ENCODE assay signal across 25 mouse cellular contexts in the genomic region with DNA sequence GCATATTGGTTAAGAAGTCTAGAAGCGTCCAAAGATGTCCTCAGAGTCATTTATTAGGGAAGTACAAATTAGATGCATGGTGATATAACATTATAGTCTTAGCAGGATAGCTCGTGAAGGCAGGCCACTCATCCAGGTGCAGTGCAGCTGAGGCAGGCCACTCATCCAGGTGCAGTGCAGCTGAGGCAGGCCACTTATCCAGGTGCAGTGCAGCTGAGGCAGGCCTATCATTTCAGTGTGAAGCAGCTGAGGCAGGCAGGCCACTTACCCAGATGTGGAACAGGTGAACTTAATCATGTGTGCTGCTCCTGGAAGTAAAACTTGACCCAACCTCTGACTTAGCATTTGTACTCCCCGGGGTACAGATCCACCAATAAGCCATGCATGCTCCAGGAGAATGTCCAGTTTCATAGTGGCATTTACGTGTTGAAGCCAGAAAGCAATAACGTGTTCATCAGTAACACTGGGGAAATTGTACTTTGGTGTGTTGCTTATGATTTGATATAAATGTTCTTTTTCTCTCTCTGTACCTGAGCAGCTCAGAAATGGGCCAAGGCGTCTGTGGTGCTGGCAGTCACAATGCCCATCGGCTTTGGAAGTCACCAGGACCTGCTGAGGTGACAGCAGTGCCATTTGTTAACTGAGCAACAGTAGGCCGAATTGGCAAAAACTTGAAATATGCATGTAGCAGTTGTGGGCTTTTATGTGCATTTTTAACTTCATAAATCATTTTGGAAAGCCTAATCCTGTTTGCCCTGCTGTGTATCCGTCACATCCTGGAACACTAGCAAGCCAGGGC.
A peak's percentile ranks its signal among the peaks of the same experiment; 100 is the strongest.
DNase-seq lines count a peak whose midpoint lies in the region; TF ChIP-seq lines count a peak whose summit lies in the region.
"Had no signal": no experiment of that assay in that cellular context is flagged by ENCODE, and none has a peak within 500 bp of the region (broad histone marks: within the 10 kb centered on the region; RNA-seq: fewer than 3 reads in every experiment).

No protein-coding gene starts in this region.

- DNase-seq in heart, embryonic 10.5 days (ENCODE audit: low spot score): peak; percentile 42
- DNase-seq in heart, adult 18-20 months: no peak
- DNase-seq in cerebellum, adult 11-12 months: peak; percentile 58
- peak; percentile 69 for DNase-seq in cerebellum, adult 9-11 months
- DNase-seq in ovary, postnatal 14 days (ENCODE audit: low spot score): no peak
- DNase-seq in right cerebral cortex, adult 18-20 months: no peak
- no peak for DNase-seq in layer of hippocampus, adult 2 months (ENCODE audit: low spot score in 2 of 2)
- DNase-seq: adrenal gland, adult 2 months; adrenal gland, postnatal 36 days; embryo, embryonic 11 days; gastrocnemius, adult 2 months; gastrocnemius, postnatal 36 days; kidney, adult 8-10 months; kidney, postnatal 14 days; thymus, adult 2 months had no signal

- H3K4me1 ChIP-seq in heart, embryonic 10.5 days: peaks cover 7% of the 10 kb centered on the region
- H3K4me1 ChIP-seq: embryonic facial prominence, embryonic 12.5 days; limb, embryonic 13.5 days; midbrain, embryonic 10.5 days; neural tube, embryonic 12.5 days had no signal

- no peak overlapping the region for H3K4me3 ChIP-seq in heart, embryonic 10.5 days
- H3K4me3 ChIP-seq in layer of hippocampus, adult 2 months: no peak overlapping the region
- H3K4me3 ChIP-seq: embryonic facial prominence, embryonic 12.5 days; forebrain, embryonic 10.5 days; forebrain, embryonic 15.5 days; gastrocnemius, adult 2 months; heart, embryonic 15.5 days; left cerebral cortex, adult 2 months; limb, embryonic 13.5 days; lung, embryonic 15.5 days; midbrain, embryonic 10.5 days; myocyte; neural tube, embryonic 12.5 days had no signal

- no peaks in the 10 kb centered on the region for H3K36me3 ChIP-seq in heart, embryonic 10.5 days
- H3K36me3 ChIP-seq: embryonic facial prominence, embryonic 12.5 days; forebrain, embryonic 10.5 days; forebrain, embryonic 15.5 days; heart, embryonic 15.5 days; limb, embryonic 13.5 days; lung, embryonic 15.5 days; neural tube, embryonic 12.5 days had no signal

- H3K9me3 ChIP-seq in heart, embryonic 10.5 days: no peaks in the 10 kb centered on the region
- H3K9me3 ChIP-seq: embryonic facial prominence, embryonic 12.5 days; forebrain, embryonic 10.5 days; forebrain, embryonic 15.5 days; heart, embryonic 15.5 days; limb, embryonic 13.5 days; lung, embryonic 15.5 days; midbrain, embryonic 10.5 days; neural tube, embryonic 12.5 days had no signal

- H3K27me3 ChIP-seq in heart, embryonic 10.5 days (ENCODE audit: insufficient read depth, poor library complexity, severe bottlenecking): no peaks in the 10 kb centered on the region
- H3K27me3 ChIP-seq: embryonic facial prominence, embryonic 12.5 days; forebrain, embryonic 15.5 days; heart, embryonic 15.5 days; limb, embryonic 13.5 days; lung, embryonic 15.5 days; neural tube, embryonic 12.5 days had no signal

- TF ChIP-seq CTCF in layer of hippocampus, adult 2 months (conservative IDR thresholded peaks at IDR 0.05): no peak

- WGBS in heart, embryonic 10.5 days: 85% methylated on average over 9 of the region's 9 CpGs

- H3K27ac ChIP-seq in heart, embryonic 10.5 days: no peak overlapping the region
- no peak overlapping the region for H3K27ac ChIP-seq in layer of hippocampus, adult 2 months
- H3K27ac ChIP-seq: embryonic facial prominence, embryonic 12.5 days; forebrain, embryonic 10.5 days; forebrain, embryonic 15.5 days; gastrocnemius, adult 2 months; heart, embryonic 15.5 days; left cerebral cortex, adult 2 months; limb, embryonic 13.5 days; lung, embryonic 15.5 days; midbrain, embryonic 10.5 days; neural tube, embryonic 12.5 days had no signal

Comparison
In these comparisons a context has a peak if more than half of its experiments do, and no peak if none do; other contexts are left out.
1. DNase-seq: peak in heart, embryonic 10.5 days (single experiment), cerebellum, adult 11-12 months (single experiment) and cerebellum, adult 9-11 months (single experiment); none in heart, adult 18-20 months (0 of 2), ovary, postnatal 14 days (single experiment), right cerebral cortex, adult 18-20 months (single experiment) and layer of hippocampus, adult 2 months (0 of 2).